Mouse (Mus musculus) heart, postnatal 0 days (tissue): ENCODE data around the gene Hhex. TPM values are rescaled to one million over a fixed set of nuclear protein-coding genes. Genes with fewer than 3 reads are reported as not detected.
A peak's percentile ranks its signal among the peaks of the same experiment; 100 is the strongest.

Source experiments
- ATAC-seq: fragments of 200-750 bp; cut with Nextera tagmentation; 2 replicates; pipeline ENCODE4 v1.8.0; 2017; ENCODE audit warnings: low read depth, moderate number of reproducible peaks, moderate library complexity; ENCODE audit not compliant: insufficient read depth
- DNase-seq: peaks from one replicate; pipeline ENCODE4 v3.0.0-alpha.2; 2016; ENCODE audit warnings: low spot score
- H3K27ac ChIP-seq: fragments of 300-500 bp; sonication (generic); 2 replicates; pipeline ENCODE4 v1.5.1; 2014; ENCODE audit warnings: low read depth, mild to moderate bottlenecking
- H3K27me3 ChIP-seq: fragments of 300-500 bp; sonication (generic); 2 replicates; pipeline ENCODE4 v1.6.1; 2014; ENCODE audit warnings: low read length, mixed read lengths; ENCODE audit not compliant: control insufficient read depth, insufficient read depth
- H3K36me3 ChIP-seq: fragments of 300-500 bp; sonication (generic); replicated peaks from 2 replicates; pipeline ENCODE4 v1.6.1; 2014; ENCODE audit warnings: low read length, mixed read lengths; ENCODE audit not compliant: control insufficient read depth, insufficient read depth
- H3K4me1 ChIP-seq: fragments of 300-500 bp; sonication (generic); 2 replicates; pipeline ENCODE4 v1.6.1; 2014; ENCODE audit warnings: antibody characterized with exemption; ENCODE audit not compliant: control insufficient read depth, insufficient read depth
- H3K4me2 ChIP-seq: fragments of 300-500 bp; sonication (generic); 2 replicates; pipeline ENCODE4 v1.6.1; 2014; ENCODE audit warnings: low read depth, mild to moderate bottlenecking, low read length, moderate library complexity
- H3K4me3 ChIP-seq: fragments of 300-500 bp; sonication (generic); 2 replicates; pipeline ENCODE4 v1.5.1; 2014; ENCODE audit warnings: low read depth, low read length
- H3K9ac ChIP-seq: fragments of 300-500 bp; sonication (generic); replicated peaks from 2 replicates; pipeline ENCODE4 v1.6.1; 2014; ENCODE audit warnings: low read depth, low read length, mixed read lengths
- H3K9me3 ChIP-seq: fragments of 300-500 bp; sonication (generic); replicated peaks from 2 replicates; pipeline ENCODE4 v1.6.1; 2016; ENCODE audit warnings: low read length; ENCODE audit not compliant: control insufficient read depth
- CTCF ChIP-seq: IDR thresholded peaks from 2 replicates; pipeline ENCODE4 v1.5.1; 2016; ENCODE audit warnings: antibody characterized with exemption, control low read depth, low read depth
- EP300 ChIP-seq: IDR thresholded peaks from 2 replicates; pipeline ENCODE4 v1.6.1; 2016; ENCODE audit warnings: antibody characterized with exemption, low read depth
- WGBS: fragments of 180-500 bp; shearing (Covaris S2); extraction: QIAGEN DNeasy Blood & Tissue Kit; methylation state at CpG from one replicate; pipeline ENCODE4 v1.1.7; 2014; 5-methylcytosine and 5-hydroxymethylcytosine counted together
- polyA plus RNA-seq: library from polyadenylated mRNA; unstranded; fragments of >200 nt; fragmentation: Nextera tagmentation; extraction: Ambion mirVana; gene quantifications from 2 replicates; pipeline ENCODE4 v1.2.1, GENCODE M21; 2015
- total RNA-seq: library from RNA; depleted of rRNA; stranded (reverse); fragments of >200 nt; gene quantifications from 2 replicates; pipeline ENCODE4 v1.2.3, GENCODE M21; 2014; ENCODE audit warnings: low replicate concordance; rRNA removed

Gene Hhex
- total RNA-seq (1.3 and 5.2 TPM in 2 replicates), polyA plus RNA-seq (9.8 and 10.0 TPM in 2 replicates)

- Histone ChIP-seq H3K4me2 (peak within 1 kb of the TSS; percentile 78), H3K9me3 (no peaks in the 10 kb centered on the region), H3K36me3 (no peaks in the 10 kb centered on the region), H3K4me3 (peak within 1 kb of the TSS; percentile 64), H3K27me3 (peaks cover 87% of the 10 kb centered on the region), H3K4me1 (no peaks in the 10 kb centered on the region), H3K27ac (peak within 1 kb of the TSS; percentile 91), H3K9ac (peak within 1 kb of the TSS; percentile 70)
- peak; percentile 49 for DNase-seq
- WGBS: under 1% methylated on average over 61 of the region's 79 CpGs
- ATAC-seq: peak; percentile 77
- TF ChIP-seq CTCF: no peak
- TF ChIP-seq EP300: no peak
Observed at GRCm38 (mm10) chr19:37434263-37434951, at the start of gene Hhex. Gene Hhex, plus strand, starts transcription at chr19:37434810.

- ATAC-seq: no peak
- DNase-seq: no peak
- Histone ChIP-seq H3K27ac (no peak overlapping the region), H3K4me1 (no peaks in the 10 kb centered on the region; the same call in 1 of the 2 replicates), H3K9me3 (no peaks in the 10 kb centered on the region), H3K36me3 (peaks cover 36% of the 10 kb centered on the region), H3K4me2 (no peak overlapping the region), H3K9ac (no peak overlapping the region), H3K27me3 (no peaks in the 10 kb centered on the region), H3K4me3 (no peak overlapping the region)
- TF ChIP-seq EP300 (no peak), CTCF (no peak)
- 54% methylated on average over 3 of the region's 3 CpGs for WGBS
Observed at GRCm38 (mm10) chr19:37386126-37386525, 48.5 kb upstream of the Hhex start.

DNA sequence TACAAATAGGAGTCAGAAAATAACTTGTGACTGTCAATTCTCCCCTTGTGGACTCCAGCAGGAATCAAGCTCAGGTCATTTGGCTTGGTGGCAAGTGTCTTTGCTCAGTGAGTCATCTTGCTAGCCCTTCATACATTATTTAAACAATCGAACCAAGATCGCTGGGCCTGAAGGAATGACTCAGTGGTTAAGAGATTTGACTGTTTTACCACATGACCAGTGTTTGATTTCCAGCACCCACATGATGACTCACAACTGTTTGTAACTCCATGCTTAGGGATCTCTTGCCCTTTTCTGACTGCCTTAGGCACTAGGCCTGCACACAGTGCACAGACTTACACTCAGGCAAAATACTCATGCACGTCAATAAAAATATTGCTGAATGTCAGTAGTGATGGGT is 42.7 kb upstream of the Hhex start:
- H3K9ac ChIP-seq: no peak overlapping the region
- ATAC-seq (no peak), DNase-seq (no peak)
- no peak overlapping the region for H3K27ac ChIP-seq
- peaks cover 70% of the 10 kb centered on the region for H3K36me3 ChIP-seq
- H3K4me3 ChIP-seq: no peak overlapping the region
- no peak overlapping the region for H3K4me2 ChIP-seq
- 95% methylated on average over 3 of the region's 3 CpGs for WGBS
- H3K9me3 ChIP-seq: no peaks in the 10 kb centered on the region
- H3K27me3 ChIP-seq: no peaks in the 10 kb centered on the region
- TF ChIP-seq CTCF: no peak
- H3K4me1 ChIP-seq: no peaks in the 10 kb centered on the region

GRCm38 (mm10) chr19:37396279-37396678 is 38.3 kb upstream of the Hhex start:
- 94% methylated on average over 3 of the region's 3 CpGs for WGBS
- H3K4me1 ChIP-seq: no peaks in the 10 kb centered on the region
- ATAC-seq: no peak
- no peak overlapping the region for H3K27ac ChIP-seq
- DNase-seq: no peak
- H3K36me3 ChIP-seq: peaks cover 81% of the 10 kb centered on the region
- TF ChIP-seq EP300: no peak
- H3K27me3 ChIP-seq: no peaks in the 10 kb centered on the region
- H3K4me2 ChIP-seq: no peak overlapping the region
- H3K9ac ChIP-seq: no peak overlapping the region
- H3K9me3 ChIP-seq: no peaks in the 10 kb centered on the region
- H3K4me3 ChIP-seq: no peak overlapping the region

GRCm38 (mm10) chr19:37400936-37401335 is 33.7 kb upstream of the Hhex start:
- ATAC-seq (no peak), DNase-seq (no peak)
- TF ChIP-seq CTCF: no peak
- TF ChIP-seq EP300: no peak
- no peak overlapping the region for H3K4me3 ChIP-seq
- no peaks in the 10 kb centered on the region for H3K9me3 ChIP-seq
- H3K27me3 ChIP-seq: no peaks in the 10 kb centered on the region
- H3K4me2 ChIP-seq: no peak overlapping the region
- no peak overlapping the region for H3K27ac ChIP-seq
- no peak overlapping the region for H3K9ac ChIP-seq
- no peaks in the 10 kb centered on the region for H3K4me1 ChIP-seq
- H3K36me3 ChIP-seq: peaks cover 79% of the 10 kb centered on the region
- 85% methylated on average over 6 of the region's 6 CpGs for WGBS

DNA sequence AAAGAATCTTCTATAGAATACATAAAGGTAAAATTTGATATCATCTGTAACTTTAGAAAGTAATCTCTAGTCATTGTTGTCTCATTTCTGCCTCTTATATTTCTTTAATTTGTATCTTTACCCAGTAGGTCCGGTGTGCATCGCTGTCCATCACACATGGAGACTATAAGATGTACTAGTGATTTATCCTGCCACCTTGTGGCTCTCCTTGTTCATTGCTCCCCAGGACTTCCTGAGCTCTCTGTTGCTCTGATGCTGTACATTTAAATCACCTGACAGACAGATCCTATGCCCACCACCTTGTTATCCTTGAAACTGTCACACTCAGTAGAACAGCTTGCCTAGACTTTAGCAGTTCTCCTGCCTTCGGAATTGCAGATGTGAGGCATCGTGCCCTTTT is 16.3 kb upstream of the Hhex start:
- no peak overlapping the region for H3K4me3 ChIP-seq
- WGBS: 73% methylated on average over 4 of the region's 4 CpGs
- H3K27ac ChIP-seq: no peak overlapping the region
- H3K4me2 ChIP-seq: no peak overlapping the region
- no peak overlapping the region for H3K9ac ChIP-seq
- ATAC-seq (no peak), DNase-seq (no peak)
- H3K4me1 ChIP-seq: no peaks in the 10 kb centered on the region
- peaks cover 60% of the 10 kb centered on the region for H3K36me3 ChIP-seq
- no peaks in the 10 kb centered on the region for H3K27me3 ChIP-seq
- TF ChIP-seq EP300 (no peak), CTCF (peak; percentile 56)
- no peaks in the 10 kb centered on the region for H3K9me3 ChIP-seq
